Mouse (Mus musculus) frontal cortex, postnatal 10 days (tissue): ENCODE results near the gene Smim10l1.

ENCODE experiments used
- DNase-seq, 2 experiments: peaks; one replicate each; pipeline ENCODE4 v3.0.0; 2022; ENCODE audit warnings: low spot score in 2 of 2, mixed read lengths in 1 of 2

Gene Smim10l1

DNA sequence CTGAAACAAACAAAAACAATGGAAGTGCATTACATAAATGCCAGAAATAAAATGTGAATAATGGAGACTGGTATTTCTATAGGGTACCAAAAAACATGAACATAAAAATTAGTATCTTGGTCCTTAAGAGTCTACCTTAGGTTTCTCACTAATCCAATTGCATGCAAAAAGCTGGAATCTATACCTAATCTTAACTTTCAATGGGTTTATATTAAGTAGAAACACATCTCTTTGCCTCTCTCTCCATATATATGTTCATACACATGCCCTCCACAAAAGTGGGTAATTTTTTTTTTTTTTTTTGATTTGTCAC is at the start of gene Smim10l1:
Smim10l1 (plus strand) TSS at position 301 of the 313 bp plus-strand sequence.
- no peak for DNase-seq

DNA sequence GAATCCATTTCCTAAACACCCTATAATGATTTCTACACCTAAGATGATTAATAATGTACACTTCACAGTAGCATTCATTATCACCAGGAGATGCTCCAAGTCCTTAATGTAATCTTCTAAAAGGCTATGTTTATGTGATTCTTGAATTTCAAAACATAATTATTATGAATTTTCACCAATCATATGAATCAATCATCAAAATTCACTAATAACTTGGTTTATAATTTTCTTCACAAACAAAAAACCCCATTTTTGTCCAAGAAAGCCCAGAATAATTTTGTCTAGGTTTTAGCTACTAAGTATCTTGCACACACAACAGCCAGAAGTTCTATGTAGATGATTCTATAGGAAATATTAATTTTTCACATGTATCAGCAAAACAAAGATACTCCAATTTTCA is 49.0 kb upstream of the Smim10l1 start, which contains the start of gene Tas2r140:
Tas2r140 (minus strand) TSS at position 101 of the 400 bp plus-strand sequence.
- no peak for DNase-seq

DNA sequence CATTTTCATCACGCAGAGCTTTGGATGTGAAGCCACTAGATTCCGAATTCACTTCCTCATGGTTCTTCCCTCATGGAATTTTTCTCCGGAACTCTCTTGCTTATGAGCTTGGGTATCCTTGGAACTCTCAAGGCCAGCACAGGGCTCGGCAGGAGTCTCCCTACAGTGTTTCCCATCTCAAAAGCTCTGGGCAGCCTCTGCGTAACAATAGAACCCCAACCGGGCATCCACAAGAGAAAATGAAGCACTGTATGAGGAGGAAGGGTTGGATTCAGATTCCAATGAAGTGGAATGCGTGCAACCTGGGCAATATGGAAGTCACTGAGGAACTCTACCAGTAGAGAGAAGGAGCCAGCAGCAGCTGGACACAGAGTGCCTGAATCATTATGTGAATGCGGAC is 12.5 kb upstream of the Smim10l1 start:
- DNase-seq = no peak

GRCm38 (mm10) chr6:133102430-133102829 is 2.3 kb upstream of the Smim10l1 start:
- DNase-seq = no peak

GRCm38 (mm10) chr6:133104922-133105859 is 482 bp downstream of the Smim10l1 start:
- DNase-seq = peak; percentile 87 to 91
